Mouse (Mus musculus) left cerebral cortex, postnatal 4 days (tissue): ENCODE data around the gene Agrp. TPM values are rescaled to one million over a fixed set of nuclear protein-coding genes. Genes with fewer than 3 reads are reported as not detected.

ENCODE experiments used
- DNase-seq: peaks from one replicate; pipeline ENCODE4 v3.0.0-alpha.2; 2022
- intact Hi-C: fragments of 180-260 bp; cut with DNase I; formaldehyde crosslinking; loops from one replicate; pipeline ENCODE4 v1.15.1; 2025
- total RNA-seq, 2 experiments: library from RNA; stranded (reverse); gene quantifications; 2 replicates each; pipeline ENCODE4 v1.2.3; 2021

The Agrp gene
- total RNA-seq, 2 experiments from 2014 or later: not detected

DNA sequence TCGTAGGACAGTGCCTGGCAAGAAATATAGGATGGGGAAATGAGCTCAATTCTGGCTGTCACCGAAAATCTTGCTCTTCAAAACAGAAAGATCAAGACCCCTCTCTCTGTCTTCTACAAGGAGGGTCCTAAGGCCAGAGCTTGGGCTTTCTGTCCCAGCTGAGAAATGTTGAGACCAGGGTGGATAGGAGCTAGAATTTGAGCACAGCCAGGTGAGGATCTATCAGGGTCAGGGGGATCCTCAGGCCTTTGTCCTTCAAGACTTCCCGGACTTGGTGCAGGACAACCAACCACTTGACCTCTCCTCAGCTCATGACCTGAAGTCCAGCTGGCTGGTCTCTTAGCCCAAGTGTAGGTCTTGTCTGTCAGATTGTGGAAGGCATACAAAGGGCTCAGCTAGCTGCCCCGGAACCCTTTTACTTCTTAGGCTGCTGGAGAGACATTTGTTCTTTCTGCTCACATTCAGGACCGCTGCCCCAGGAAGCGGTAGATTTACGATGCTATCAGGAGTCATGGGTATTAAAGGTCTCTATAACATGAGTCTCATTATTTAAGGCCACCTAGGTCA lies 13.4 kb downstream of the Agrp start:
- intact Hi-C loops: no loop called here
- DNase-seq: no peak

DNA sequence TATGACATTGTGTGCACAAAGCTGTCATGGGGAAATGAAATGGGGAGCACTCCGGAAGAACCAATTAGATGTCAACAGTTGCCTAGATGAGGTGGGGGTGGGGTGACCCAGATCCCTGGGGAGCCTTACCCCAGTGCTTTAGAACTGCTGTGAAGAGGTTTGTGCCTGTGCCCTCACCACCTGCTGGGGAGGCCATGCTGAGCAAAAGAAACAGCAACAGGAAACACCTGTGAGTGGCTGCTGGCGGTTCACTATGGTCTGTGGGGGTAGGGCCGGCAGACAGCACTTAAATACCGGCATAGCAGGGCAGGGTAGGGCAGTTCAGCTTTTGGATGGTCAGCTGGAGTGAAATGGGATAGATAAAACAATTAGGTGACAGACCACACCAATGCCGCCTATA lies 14.1 kb downstream of the Agrp start:
- no peak for DNase-seq
- intact Hi-C loops: no loop called here

DNA sequence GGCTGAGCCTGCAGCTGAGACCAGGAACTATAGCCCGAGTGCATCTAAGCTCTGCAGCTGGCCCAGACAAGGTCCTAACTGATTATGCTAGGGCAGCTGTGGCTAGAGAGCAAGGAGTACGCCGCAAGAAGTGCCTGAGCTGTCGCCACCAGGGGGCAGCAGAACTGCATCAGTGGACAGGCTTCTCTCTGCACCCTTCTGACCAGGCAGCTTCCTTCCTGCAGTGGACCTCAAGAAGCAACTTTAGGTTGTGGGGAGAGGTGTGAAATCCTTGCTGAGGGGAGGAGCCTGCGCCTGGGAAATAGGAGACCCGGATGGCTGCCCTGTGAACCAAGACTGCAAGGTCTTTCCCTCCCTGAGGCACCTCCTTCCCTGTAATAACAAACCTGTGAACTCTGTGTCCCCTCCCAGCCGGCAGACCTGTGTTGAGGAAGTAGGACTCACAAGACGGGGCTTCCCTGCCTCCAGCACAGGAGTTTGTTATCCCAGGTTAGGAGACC lies 14.7 kb downstream of the Agrp start:
- DNase-seq: peak; percentile 96
- intact Hi-C loops: no loop called here

DNA sequence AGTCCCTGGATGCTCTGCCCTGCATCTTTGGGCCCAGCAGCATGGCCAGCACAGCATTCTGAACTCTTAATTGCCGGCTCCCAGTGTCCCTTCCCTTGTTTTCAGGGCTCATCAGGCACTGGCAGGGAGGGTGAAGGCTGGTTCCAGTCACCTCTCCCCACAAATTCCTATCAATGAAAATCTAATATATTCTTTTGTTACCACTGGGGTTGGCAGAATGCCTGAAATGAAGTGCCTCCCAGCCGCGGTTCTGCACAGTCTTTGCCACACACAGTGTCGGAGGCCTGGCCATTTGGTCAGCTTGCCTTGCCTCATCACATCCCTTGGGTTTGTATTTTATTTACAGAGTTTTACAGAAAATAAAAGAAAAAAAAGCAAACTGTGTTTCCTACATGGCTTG lies 15.4 kb downstream of the Agrp start:
- DNase-seq: no peak
- intact Hi-C loops: no loop called here

DNA sequence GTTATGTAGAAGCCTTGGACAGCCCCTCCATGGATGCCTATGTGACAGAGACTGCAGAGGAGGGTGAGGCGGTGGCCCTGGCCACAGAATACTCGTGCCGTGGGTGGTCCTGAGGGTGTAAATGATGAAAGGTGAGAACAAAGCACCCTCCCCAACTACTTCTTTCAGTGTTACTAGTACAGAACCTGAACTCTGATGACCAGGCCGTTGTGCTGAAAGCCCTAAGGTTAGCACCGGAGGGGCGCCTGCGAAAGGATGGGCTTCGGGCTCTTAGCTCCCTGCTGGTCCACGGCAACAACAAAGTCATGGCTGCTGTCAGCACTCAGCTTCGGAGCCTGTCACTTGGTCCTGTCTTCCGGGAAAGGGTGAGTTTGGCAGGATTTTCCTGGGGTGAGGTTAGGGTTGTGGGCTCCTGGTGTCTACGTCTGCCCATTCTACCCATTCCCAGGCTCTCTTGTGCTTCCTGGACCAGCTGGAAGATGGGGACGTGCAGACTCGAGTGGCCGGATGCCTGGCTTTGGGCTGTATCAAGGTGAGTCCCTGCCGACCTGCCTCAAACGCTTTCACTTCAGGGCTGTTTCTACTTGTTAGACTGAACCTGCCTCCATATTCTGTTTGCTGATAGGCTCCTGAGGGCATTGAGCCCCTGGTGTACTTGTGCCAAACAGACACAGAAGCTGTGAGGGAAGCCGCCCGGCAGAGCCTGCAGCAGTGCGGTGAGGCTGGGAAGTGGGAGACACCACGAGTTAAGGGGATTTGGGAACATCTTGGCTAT lies 16.1 kb downstream of the Agrp start:
- no peak for DNase-seq
- intact Hi-C loops: no loop called here

DNA sequence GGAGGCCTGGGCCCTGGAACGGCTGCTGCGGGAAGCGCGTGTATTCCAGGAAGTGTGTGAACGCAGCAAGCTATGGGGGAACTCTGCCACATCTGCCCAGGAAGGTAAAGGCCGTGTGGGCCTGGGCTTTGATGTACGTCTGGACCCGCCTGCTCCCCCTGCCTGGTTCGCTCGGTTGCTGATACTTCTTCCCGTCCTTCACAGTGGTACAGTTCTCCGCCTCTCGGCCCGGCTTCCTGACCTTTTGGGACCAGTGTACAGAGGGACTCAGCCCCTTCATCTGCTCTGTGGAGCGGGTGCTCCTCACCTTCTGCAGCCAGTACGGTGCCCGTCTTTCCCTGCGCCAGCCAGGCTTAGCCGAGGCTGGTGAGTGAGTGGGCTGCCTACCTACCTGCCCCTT lies 17.0 kb downstream of the Agrp start:
- intact Hi-C loops: no loop called here
- DNase-seq: no peak

DNA sequence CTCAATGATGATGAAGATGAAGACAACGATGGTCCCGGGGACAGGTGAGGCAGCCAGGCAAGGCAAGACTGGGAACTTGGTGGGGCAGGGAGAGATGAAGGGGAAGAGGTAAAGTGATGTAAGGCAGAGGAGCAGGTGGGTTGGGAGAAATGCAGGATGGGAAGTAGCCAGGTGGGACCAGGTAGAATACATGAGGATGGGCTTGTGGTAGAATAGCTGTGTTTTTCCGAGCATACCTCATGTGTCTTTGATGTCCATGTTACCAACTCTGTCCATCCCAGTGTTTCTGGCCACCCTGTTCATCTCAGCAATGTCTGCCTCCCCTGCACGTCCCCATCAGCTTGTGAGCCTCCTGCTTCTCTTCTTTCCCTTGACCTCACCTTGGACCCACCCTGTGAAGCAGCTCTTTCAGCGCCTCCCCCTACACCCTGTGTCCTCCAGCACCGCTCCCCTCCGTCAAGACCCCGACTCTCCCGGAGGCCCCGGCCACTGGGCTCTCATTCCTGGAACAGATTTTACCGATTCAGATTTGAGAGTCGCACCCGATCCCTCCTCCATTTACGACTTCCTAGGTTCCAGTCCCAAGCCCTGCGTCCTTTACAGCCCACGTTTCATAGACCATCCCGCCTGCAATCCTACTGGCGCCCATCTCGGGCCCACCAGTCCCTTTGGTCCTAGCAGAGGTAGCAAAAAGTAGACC lies 18.2 kb downstream of the Agrp start:
- DNase-seq: no peak
- intact Hi-C loops: no loop called here

DNA sequence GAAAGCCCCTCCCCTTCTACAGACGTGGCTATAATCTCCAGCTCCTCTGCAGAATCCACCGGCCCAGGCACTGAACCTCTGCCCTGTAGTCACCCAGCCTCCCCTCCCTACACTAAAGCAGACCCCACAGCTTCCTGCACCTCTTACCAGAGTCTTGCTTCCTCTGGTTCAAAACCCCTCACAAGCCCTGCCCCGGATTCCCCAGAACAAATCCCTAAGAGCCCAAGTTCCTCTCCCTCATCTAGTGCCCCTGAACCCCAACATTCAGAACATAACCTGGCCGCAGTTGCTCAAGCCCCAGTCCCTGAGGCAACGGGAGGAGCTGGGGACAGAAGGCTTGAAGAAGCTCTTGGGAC lies 18.9 kb downstream of the Agrp start:
- no peak for DNase-seq
- intact Hi-C loops: no loop called here

DNA sequence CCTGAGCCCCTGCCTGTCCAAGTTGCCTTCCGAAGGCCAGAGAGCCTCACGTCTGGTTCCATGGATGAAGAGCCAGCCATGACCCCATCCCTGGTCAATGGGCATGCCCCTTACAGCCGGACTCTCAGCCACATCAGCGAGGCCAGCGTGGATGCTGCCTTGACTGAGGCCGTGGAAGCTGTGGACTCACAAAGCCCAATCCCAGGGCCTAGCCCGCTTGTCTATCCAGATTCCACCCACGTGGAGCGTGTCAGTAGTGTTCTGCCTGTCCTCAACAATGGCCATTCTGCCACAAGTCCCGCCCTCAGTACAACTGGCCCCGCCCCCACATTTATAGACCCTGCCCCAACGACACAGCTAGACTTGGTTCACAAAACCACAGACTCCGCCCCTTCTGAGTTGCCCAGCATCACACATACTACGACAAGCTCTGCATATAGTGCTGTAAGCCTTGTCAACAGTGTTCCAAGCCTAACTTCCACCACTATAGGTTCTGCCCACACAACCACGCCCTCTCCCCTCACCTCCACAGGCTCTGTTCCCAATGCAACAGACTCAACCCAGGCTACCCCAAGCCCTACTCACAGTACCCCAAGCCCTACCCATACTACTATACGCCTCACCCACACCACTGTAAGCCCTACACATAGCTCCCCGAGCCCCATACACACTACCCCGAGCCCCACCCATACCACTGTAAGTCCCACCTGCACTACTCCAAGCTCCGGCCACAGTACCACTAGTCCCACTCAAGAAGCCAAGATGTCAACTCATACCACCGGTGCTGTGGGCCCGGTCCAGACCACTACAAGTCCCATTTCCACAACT lies 19.5 kb downstream of the Agrp start:
- DNase-seq: no peak
- intact Hi-C loops: no loop called here

DNA sequence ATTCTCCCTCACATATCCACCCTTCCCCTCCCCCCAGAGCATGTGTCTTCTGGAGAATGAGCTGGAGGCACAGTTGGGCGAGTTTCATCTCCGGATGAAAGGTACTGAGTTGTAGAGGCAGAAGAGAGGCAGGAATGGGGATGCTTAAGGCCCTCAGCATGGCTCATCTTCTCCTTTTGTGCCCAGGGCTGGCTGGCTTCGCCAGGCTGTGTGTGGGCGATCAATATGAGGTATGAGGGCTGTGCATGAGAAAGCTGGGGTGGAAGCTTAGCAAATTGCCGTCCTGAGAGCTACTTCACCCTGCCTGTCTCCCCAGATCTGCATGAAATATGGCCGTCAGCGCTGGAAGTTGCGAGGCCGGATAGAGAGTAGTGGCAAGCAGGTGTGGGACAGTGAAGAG lies 21.3 kb downstream of the Agrp start:
- DNase-seq: no peak
- intact Hi-C loops: no loop called here

DNA sequence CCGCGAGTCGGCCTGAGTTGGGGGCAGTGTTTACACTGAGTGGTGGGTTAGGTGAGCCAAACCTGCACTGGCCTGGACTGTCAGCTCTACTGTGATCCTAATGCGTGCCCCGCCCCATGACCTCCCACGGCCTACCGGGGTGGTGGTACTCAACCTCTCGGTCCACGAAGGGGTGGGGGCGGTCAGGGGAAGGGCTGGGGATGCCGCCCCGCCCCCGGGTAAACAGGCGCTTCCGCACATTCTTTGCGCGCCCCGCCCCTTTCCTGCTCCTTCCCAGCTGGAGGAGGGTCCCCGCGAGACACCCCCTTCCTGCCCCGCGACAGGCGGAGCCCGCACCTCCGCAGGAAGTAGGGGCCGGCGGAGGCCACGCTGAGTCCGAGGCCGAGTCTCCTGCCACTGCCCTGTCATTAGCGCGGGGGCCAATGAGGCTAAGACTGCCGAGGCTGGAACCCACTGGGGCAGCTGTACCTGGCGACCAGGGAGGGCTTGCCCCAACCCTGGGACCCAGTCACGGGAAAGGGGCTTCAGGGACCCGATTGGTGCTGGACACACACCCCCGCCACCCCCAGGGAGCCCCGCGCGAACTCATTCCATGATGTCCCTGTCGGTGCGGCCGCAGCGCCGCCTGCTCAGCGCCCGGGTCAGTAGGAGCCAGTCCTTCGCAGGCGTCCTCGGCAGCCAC lies 23.2 kb downstream of the Agrp start:
- intact Hi-C loops: no loop called here
- no peak for DNase-seq

DNA sequence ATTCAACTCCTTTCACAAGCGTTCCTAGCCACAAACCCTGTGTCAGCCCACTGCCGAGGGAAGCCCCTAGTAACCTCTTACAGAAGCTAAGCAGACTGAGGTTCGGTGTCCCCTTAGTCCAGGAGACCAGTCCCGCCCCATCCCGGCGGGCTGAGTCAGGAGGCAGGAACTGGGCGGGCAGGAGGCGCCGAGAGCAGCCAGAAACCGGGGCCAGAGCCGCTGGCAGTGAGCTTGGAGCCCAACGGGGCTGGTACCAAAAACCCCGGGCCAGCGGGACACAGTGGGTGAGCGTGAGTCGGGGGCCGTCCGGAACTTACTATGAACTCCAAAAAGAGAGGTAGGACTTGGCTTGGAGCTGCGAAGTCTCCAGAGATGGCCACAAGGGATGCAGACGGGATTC lies 24.2 kb downstream of the Agrp start:
- no peak for DNase-seq
- intact Hi-C loops: no loop called here

DNA sequence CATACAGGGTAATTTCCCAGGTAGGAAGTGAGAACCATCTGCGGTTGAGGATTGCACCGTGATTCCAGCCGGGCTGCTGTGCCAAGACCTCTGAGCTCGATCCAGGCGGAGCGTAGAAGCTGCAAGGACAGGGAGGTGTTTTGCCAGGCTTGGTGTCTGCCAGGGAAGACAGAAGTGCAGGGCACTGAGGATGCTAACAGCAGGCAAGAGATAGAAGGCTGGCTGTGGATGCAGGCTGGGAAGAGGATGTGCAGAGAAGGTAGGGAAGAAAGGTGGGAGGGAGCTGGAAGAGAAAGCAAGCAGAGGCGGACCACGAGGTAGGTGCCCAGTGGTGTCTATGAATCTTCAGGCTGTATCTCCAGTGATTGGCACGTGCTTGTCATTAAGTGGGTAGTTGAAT lies 25.4 kb downstream of the Agrp start:
- no peak for DNase-seq
- intact Hi-C loops: no loop called here

DNA sequence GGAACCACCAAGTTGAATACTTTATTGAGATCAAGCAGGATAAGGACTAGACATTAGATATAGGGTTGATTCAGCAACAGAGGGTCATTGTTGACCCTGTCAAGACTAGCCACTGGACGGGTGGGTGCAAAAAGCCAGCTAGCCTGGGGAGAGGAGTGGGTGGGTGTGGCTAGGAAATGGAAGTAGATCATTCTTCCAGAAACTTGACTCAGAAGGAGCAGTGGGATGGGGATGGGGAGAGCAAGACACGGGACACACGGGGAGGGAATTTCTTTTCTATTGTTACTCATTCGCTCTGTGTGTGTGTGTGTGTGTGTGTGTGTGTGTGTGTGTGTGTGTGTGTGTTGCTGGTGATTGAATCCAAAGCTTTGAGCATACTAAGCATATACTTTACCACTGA lies 27.4 kb downstream of the Agrp start:
- intact Hi-C loops: loop anchor here (5.0 kb wide), 1 partner anchor 42 kb away; the partner anchor contains the start of gene Atp6v0d1
- DNase-seq: no peak

DNA sequence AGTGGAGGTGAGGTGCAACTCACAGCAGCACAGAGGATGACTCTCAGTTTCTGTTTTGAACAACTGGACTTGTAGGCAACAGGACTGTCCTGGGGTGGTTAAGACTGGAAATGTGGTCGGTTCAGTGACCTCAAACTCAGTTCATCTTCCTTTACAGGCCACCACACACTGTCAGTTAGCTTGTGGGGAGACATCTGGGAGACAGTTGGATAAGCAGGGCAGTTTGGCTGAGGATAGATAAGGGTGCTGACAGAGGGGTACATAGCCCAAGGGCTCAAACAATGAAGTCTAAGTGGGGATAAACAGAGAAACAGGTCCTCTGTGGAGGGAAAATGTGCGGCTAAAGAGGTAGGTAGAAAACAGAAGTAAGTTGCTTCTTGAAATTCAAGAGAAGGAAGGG lies 27.8 kb downstream of the Agrp start:
- intact Hi-C loops: loop anchor here (5.0 kb wide), 1 partner anchor 42 kb away; the partner anchor contains the start of gene Atp6v0d1
- no peak for DNase-seq

DNA sequence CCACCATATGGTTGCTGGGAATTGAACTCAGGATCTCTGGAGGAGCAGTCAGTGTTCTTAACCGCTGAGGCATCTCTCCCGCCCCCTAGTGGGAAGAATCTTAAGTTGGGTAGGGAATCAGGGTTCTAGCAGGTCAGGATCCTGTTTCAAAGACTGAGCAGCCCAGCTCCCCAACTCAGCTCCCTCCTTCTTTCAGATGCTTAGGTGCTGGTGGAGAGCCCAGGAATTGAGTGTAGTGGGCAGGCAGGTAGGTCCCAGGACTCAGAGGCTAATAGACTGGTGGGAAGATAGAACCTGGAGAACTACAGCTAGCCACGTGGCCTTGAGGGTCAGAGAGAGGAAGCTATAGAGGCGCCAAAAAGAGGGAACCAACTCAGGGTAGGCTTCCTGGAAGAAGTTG lies 29.5 kb downstream of the Agrp start:
- no peak for DNase-seq

DNA sequence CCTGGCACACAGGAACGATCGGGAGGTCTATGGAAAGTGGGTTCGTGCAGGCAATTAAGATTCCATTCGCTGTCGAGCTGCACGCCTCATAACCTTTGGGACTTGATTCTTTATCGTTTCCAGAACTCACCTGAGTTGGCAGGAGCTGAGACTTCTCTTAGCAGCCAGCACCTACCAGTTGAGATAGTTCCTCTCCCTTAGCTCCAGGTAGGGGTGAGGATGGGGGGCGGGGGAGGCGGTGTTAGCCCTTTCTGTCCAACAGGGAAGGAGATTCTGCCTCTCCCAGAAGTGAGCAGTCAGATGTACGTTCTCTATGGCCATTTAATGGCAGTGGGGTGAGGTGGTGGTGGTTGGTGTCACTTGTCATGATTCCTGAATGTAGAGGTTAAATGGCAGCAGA lies 30.1 kb downstream of the Agrp start:
- intact Hi-C loops: loop anchor here (5.0 kb wide), 1 partner anchor 40 kb away; the partner anchor contains the start of gene Atp6v0d1

More for the DNA sequence above, 29.5 kb downstream of the Agrp start:
- intact Hi-C loops: loop anchor here (5.0 kb wide), 1 partner anchor 40 kb away; the partner anchor contains the start of gene Atp6v0d1

DNA sequence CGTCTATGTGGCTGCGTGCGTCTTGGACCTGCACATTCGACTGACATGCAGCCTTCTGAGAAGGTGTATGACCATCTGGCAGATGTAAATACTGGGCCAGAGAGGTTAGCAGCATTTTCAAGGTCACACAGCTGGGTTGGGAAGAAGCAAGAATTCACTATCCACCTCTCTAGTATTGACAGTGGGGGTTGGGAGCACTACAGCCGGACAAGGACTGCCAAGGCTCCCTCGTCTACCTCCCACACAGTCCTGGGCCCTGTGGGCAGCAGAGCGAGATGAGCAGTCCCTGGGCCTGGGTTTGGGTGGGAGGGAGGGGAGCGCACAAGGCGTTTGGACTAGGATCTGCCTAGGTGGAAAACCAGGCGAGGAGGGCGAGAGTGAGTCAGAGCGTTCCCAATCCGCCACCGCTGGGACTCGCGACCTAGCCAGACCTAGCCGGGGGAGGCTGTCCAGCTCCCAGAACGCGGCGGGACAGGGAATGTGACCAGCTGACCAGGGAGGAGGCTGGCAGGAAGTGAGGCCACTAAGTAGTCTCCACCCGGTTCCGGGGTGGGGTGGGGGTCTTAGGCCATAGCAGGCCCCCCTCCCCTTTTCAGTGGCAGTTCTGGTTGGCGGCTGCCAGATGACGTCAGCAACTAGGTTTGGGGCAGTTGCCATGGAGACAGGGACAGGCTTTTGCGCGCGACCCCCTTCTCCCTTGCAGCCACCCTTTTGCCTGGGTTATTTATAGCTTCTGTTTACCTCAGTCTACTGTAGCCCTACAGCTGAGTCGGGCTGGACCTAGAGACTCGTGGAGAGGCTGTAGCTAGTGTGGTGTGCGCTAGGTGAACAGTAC lies 30.8 kb downstream of the Agrp start:
- DNase-seq: peak; percentile 91
- intact Hi-C loops: loop anchor here (5.0 kb wide), 1 partner anchor 39 kb away; the partner anchor contains the start of gene Atp6v0d1

More for the DNA sequence above, 30.1 kb downstream of the Agrp start:
- DNase-seq: no peak
